In genomic region chr6:71503670-71504069, GRCm38 (mm10) we compare ENCODE assay signal across 16 mouse cellular contexts.
"Had no signal": no experiment of that assay in that cellular context is flagged by ENCODE, and none has a peak within 500 bp of the region (broad histone marks: within the 10 kb centered on the region; RNA-seq: fewer than 3 reads in every experiment).

No protein-coding gene starts in this region.

- H3K4me3 ChIP-seq: midbrain, embryonic 10.5 days; midbrain, embryonic 12.5 days; myocyte; neural tube, embryonic 13.5 days; neural tube, embryonic 15.5 days; stomach, embryonic 15.5 days had no signal

- ATAC-seq: midbrain, embryonic 16.5 days had no signal

- H3K27me3 ChIP-seq: midbrain, embryonic 12.5 days; neural tube, embryonic 13.5 days; neural tube, embryonic 15.5 days; stomach, embryonic 15.5 days had no signal

- H3K9ac ChIP-seq: lung, embryonic 14.5 days; midbrain, embryonic 12.5 days; neural tube, embryonic 13.5 days; neural tube, embryonic 15.5 days; stomach, embryonic 15.5 days had no signal

- DNase-seq: lung, embryonic 14.5 days; midbrain, embryonic 14.5 days; retina, postnatal 1 day; right cerebral cortex, adult 18-20 months; right cerebral cortex, postnatal 25 days; thymus, adult 2 months; thymus, postnatal 25 days; thymus, postnatal 4 days had no signal

- H3K27ac ChIP-seq: midbrain, embryonic 10.5 days; midbrain, embryonic 12.5 days; neural tube, embryonic 13.5 days; neural tube, embryonic 15.5 days; stomach, embryonic 15.5 days; stomach, postnatal 0 days had no signal

- H3K4me2 ChIP-seq: lung, embryonic 14.5 days; midbrain, embryonic 12.5 days; neural tube, embryonic 13.5 days; neural tube, embryonic 15.5 days; stomach, embryonic 15.5 days had no signal

- H3K9me3 ChIP-seq: midbrain, embryonic 10.5 days; midbrain, embryonic 12.5 days; neural tube, embryonic 13.5 days; neural tube, embryonic 15.5 days; stomach, embryonic 15.5 days had no signal

- H3K4me1 ChIP-seq: midbrain, embryonic 10.5 days; midbrain, embryonic 12.5 days; stomach, embryonic 15.5 days had no signal
